Mouse (Mus musculus): ENCODE measurements around the gene Haghl. TPM values are rescaled to one million over a fixed set of nuclear protein-coding genes. Genes with fewer than 3 reads are reported as not detected.

Gene Haghl
- polyA plus RNA-seq, 1 experiment: 45.8 TPM

GRCm38 (mm10) chr17:25773549-25774120, 11.8 kb downstream of the Haghl start, which contains the start of gene Narfl:
Gene Narfl (plus strand): TSS chr17:25773776.
- TF ChIP-seq POLR2A (IDR thresholded peaks at IDR 0.05; ENCODE audit: borderline replicate concordance, control insufficient read depth, low read depth, low read length) (peak; percentile 89), CTCF (IDR thresholded peaks at IDR 0.05; ENCODE audit: control insufficient read depth, insufficient read depth, low read length) (peak; percentile 97)
- peak within 1 kb of the TSS; percentile 92 for H3K4me3 ChIP-seq (replicated peaks; ENCODE audit: control insufficient read depth, low read depth, low read length)
- under 1% methylated on average over 37 of the region's 37 CpGs for WGBS
- H3K4me1 ChIP-seq (ENCODE audit: control insufficient read depth, insufficient read depth, low read length): peaks cover 4% of the 10 kb centered on the region
- H3K27ac ChIP-seq (ENCODE audit: control insufficient read depth, insufficient read depth, low read depth, low read length, poor library complexity): peak within 1 kb of the TSS; percentile 6; the same call in 1 of the 2 replicates

GRCm38 (mm10) chr17:25769331-25769730, 16.1 kb downstream of the Haghl start:
- no peak overlapping the region for H3K27ac ChIP-seq (ENCODE audit: control insufficient read depth, insufficient read depth, low read depth, low read length, poor library complexity)
- no peak overlapping the region for H3K4me3 ChIP-seq (replicated peaks; ENCODE audit: control insufficient read depth, low read depth, low read length)
- no peak for TF ChIP-seq CTCF (IDR thresholded peaks at IDR 0.05; ENCODE audit: control insufficient read depth, insufficient read depth, low read length)
- no peak for TF ChIP-seq POLR2A (IDR thresholded peaks at IDR 0.05; ENCODE audit: borderline replicate concordance, control insufficient read depth, low read depth, low read length)
- WGBS: 53% methylated on average over 9 of the region's 9 CpGs
- H3K4me1 ChIP-seq (ENCODE audit: control insufficient read depth, insufficient read depth, low read length): peaks cover 3% of the 10 kb centered on the region

GRCm38 (mm10) chr17:25765886-25766285, 19.6 kb downstream of the Haghl start:
- Histone ChIP-seq H3K4me1 (ENCODE audit: control insufficient read depth, insufficient read depth, low read length) (no peaks in the 10 kb centered on the region), H3K4me3 (replicated peaks; ENCODE audit: control insufficient read depth, low read depth, low read length) (no peak overlapping the region), H3K27ac (ENCODE audit: control insufficient read depth, insufficient read depth, low read depth, low read length, poor library complexity) (no peak overlapping the region)
- no peak for TF ChIP-seq CTCF (IDR thresholded peaks at IDR 0.05; ENCODE audit: control insufficient read depth, insufficient read depth, low read length)
- no peak for TF ChIP-seq POLR2A (IDR thresholded peaks at IDR 0.05; ENCODE audit: borderline replicate concordance, control insufficient read depth, low read depth, low read length)
- 67% methylated on average over 5 of the region's 5 CpGs for WGBS

GRCm38 (mm10) chr17:25762591-25762990, 22.9 kb downstream of the Haghl start:
- H3K4me3 ChIP-seq (replicated peaks; ENCODE audit: control insufficient read depth, low read depth, low read length): no peak overlapping the region
- H3K27ac ChIP-seq (ENCODE audit: control insufficient read depth, insufficient read depth, low read depth, low read length, poor library complexity): no peak overlapping the region
- WGBS: 34% methylated on average over 3 of the region's 3 CpGs
- TF ChIP-seq CTCF (IDR thresholded peaks at IDR 0.05; ENCODE audit: control insufficient read depth, insufficient read depth, low read length) (no peak), POLR2A (IDR thresholded peaks at IDR 0.05; ENCODE audit: borderline replicate concordance, control insufficient read depth, low read depth, low read length) (no peak)
- no peaks in the 10 kb centered on the region for H3K4me1 ChIP-seq (ENCODE audit: control insufficient read depth, insufficient read depth, low read length)

GRCm38 (mm10) chr17:25761561-25761970, 23.9 kb downstream of the Haghl start:
- no peaks in the 10 kb centered on the region for H3K4me1 ChIP-seq (ENCODE audit: control insufficient read depth, insufficient read depth, low read length)
- TF ChIP-seq CTCF (IDR thresholded peaks at IDR 0.05; ENCODE audit: control insufficient read depth, insufficient read depth, low read length): no peak
- no peak for TF ChIP-seq POLR2A (IDR thresholded peaks at IDR 0.05; ENCODE audit: borderline replicate concordance, control insufficient read depth, low read depth, low read length)
- 57% methylated on average over 4 of the region's 4 CpGs for WGBS
- no peak overlapping the region for H3K4me3 ChIP-seq (replicated peaks; ENCODE audit: control insufficient read depth, low read depth, low read length)
- H3K27ac ChIP-seq (ENCODE audit: control insufficient read depth, insufficient read depth, low read depth, low read length, poor library complexity): no peak overlapping the region

GRCm38 (mm10) chr17:25760148-25760547, 25.3 kb downstream of the Haghl start:
- no peak overlapping the region for H3K27ac ChIP-seq (ENCODE audit: control insufficient read depth, insufficient read depth, low read depth, low read length, poor library complexity)
- H3K4me1 ChIP-seq (ENCODE audit: control insufficient read depth, insufficient read depth, low read length): no peaks in the 10 kb centered on the region
- H3K4me3 ChIP-seq (replicated peaks; ENCODE audit: control insufficient read depth, low read depth, low read length): no peak overlapping the region
- TF ChIP-seq CTCF (IDR thresholded peaks at IDR 0.05; ENCODE audit: control insufficient read depth, insufficient read depth, low read length): no peak
- no peak for TF ChIP-seq POLR2A (IDR thresholded peaks at IDR 0.05; ENCODE audit: borderline replicate concordance, control insufficient read depth, low read depth, low read length)
- 62% methylated on average over 8 of the region's 8 CpGs for WGBS

GRCm38 (mm10) chr17:25757691-25758090, 27.8 kb downstream of the Haghl start:
- WGBS: 67% methylated on average over 3 of the region's 3 CpGs
- no peak for TF ChIP-seq POLR2A (IDR thresholded peaks at IDR 0.05; ENCODE audit: borderline replicate concordance, control insufficient read depth, low read depth, low read length)
- TF ChIP-seq CTCF (IDR thresholded peaks at IDR 0.05; ENCODE audit: control insufficient read depth, insufficient read depth, low read length): no peak

GRCm38 (mm10) chr17:25756378-25757242, 28.9 kb downstream of the Haghl start:
- H3K4me3 ChIP-seq (replicated peaks; ENCODE audit: control insufficient read depth, low read depth, low read length): no peak overlapping the region
- no peak for TF ChIP-seq POLR2A (IDR thresholded peaks at IDR 0.05; ENCODE audit: borderline replicate concordance, control insufficient read depth, low read depth, low read length)
- no peak for TF ChIP-seq CTCF (IDR thresholded peaks at IDR 0.05; ENCODE audit: control insufficient read depth, insufficient read depth, low read length)
- WGBS: 70% methylated on average over 9 of the region's 9 CpGs
- H3K4me1 ChIP-seq (ENCODE audit: control insufficient read depth, insufficient read depth, low read length): no peaks in the 10 kb centered on the region
- no peak overlapping the region for H3K27ac ChIP-seq (ENCODE audit: control insufficient read depth, insufficient read depth, low read depth, low read length, poor library complexity)

More at GRCm38 (mm10) chr17:25757691-25758090, 27.8 kb downstream of the Haghl start:
- Histone ChIP-seq H3K4me3 (replicated peaks; ENCODE audit: control insufficient read depth, low read depth, low read length) (no peak overlapping the region), H3K4me1 (ENCODE audit: control insufficient read depth, insufficient read depth, low read length) (no peaks in the 10 kb centered on the region), H3K27ac (ENCODE audit: control insufficient read depth, insufficient read depth, low read depth, low read length, poor library complexity) (no peak overlapping the region)

Data from bone marrow, adult 2 months (tissue).